Mouse (Mus musculus) embryonic facial prominence, embryonic 15.5 days (tissue): Measurements from ENCODE around the gene Rps6kc1. TPM values are rescaled to one million over a fixed set of nuclear protein-coding genes. Genes with fewer than 3 reads are reported as not detected.

ENCODE experiments used
- ATAC-seq: fragments of 200-750 bp; cut with Nextera tagmentation; 2 replicates; pipeline ENCODE4 v1.8.0; 2017; ENCODE audit warnings: low read depth, moderate TSS enrichment; ENCODE audit not compliant: insufficient number of reproducible peaks, low FRiP score, low TSS enrichment
- H3K27ac ChIP-seq: fragments of 300-500 bp; sonication (generic); replicated peaks from 2 replicates; pipeline ENCODE4 v1.5.1; 2015; ENCODE audit warnings: mild to moderate bottlenecking, inconsistent platforms
- H3K27me3 ChIP-seq: fragments of 300-500 bp; sonication (generic); 2 replicates; pipeline ENCODE4 v1.6.1; 2015; ENCODE audit warnings: inconsistent platforms
- H3K36me3 ChIP-seq: fragments of 300-500 bp; sonication (generic); 2 replicates; pipeline ENCODE4 v1.6.1; 2015; ENCODE audit warnings: mild to moderate bottlenecking, inconsistent platforms
- H3K4me1 ChIP-seq: fragments of 300-500 bp; sonication (generic); 2 replicates; pipeline ENCODE4 v1.6.1; 2015; ENCODE audit warnings: inconsistent platforms
- H3K4me2 ChIP-seq: fragments of 300-500 bp; sonication (generic); replicated peaks from 2 replicates; pipeline ENCODE4 v1.6.1; 2015; ENCODE audit warnings: mild to moderate bottlenecking, inconsistent platforms
- H3K4me3 ChIP-seq: fragments of 300-500 bp; sonication (generic); replicated peaks from 2 replicates; pipeline ENCODE4 v1.5.1; 2015; ENCODE audit warnings: mild to moderate bottlenecking, inconsistent platforms
- H3K9ac ChIP-seq: fragments of 300-500 bp; sonication (generic); 2 replicates; pipeline ENCODE4 v1.6.1; 2015; ENCODE audit warnings: inconsistent platforms
- H3K9me3 ChIP-seq: fragments of 300-500 bp; sonication (generic); replicated peaks from 2 replicates; pipeline ENCODE4 v1.6.1; 2016; ENCODE audit warnings: inconsistent platforms
- WGBS: fragments of 180-500 bp; shearing (Covaris S2); methylation state at CpG from one replicate; pipeline ENCODE4 v1.1.7; 2015; 5-methylcytosine and 5-hydroxymethylcytosine counted together
- polyA plus RNA-seq: library from polyadenylated mRNA; unstranded; fragments of >200 nt; fragmentation: Nextera tagmentation; extraction: Ambion mirVana; gene quantifications from 2 replicates; pipeline ENCODE4 v1.2.1, GENCODE M21; 2015

The Rps6kc1 gene
- polyA plus RNA-seq, 1 experiment from 2014 or later: 15.2 TPM

DNA sequence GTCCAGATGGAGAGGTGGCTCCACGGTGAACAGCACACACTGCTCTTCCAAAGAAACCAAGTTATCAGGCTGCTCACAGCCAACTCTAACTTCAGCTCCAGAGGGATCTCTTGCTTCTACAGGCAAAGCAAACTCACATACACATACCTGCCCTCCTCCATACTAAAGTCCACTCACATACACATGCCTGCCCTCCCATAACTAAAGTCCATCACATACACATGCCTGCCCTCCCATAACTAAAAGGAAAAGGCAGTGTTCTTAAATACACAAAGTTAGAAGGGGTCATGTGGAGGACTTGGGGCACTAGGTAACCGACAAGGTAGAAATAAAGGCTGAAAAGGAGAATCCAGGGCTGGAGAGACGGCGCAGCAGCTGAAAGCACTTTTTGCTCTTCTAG is 41.6 kb downstream of the Rps6kc1 start:
- no peak overlapping the region for H3K4me3 ChIP-seq
- no peaks in the 10 kb centered on the region for H3K4me1 ChIP-seq
- no peaks in the 10 kb centered on the region for H3K27me3 ChIP-seq
- 84% methylated on average over 4 of the region's 4 CpGs for WGBS
- no peaks in the 10 kb centered on the region for H3K9me3 ChIP-seq
- H3K4me2 ChIP-seq: no peak overlapping the region
- no peak for ATAC-seq
- H3K9ac ChIP-seq: no peak overlapping the region
- H3K36me3 ChIP-seq: peaks cover 27% of the 10 kb centered on the region; the same call in 1 of the 2 replicates
- no peak overlapping the region for H3K27ac ChIP-seq

DNA sequence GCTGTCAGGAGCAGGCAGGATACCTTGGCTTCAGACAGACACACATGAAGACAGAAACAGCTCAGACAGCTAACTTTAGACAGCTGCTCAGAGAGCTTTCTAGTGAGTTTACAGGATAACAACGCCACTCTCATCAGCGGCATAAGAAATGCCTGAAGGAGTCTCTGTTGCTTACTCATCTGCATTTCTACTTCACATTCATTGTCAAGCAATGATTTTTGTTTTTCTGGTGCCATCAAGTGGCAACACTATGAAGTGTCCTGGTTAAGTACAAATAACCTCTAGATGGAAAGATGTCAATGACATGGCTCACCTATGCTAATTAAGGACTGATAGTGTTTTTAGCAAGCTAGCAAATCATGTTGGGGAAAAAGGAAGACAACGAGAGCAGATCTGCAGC is 42.8 kb downstream of the Rps6kc1 start:
- H3K4me3 ChIP-seq: no peak overlapping the region
- WGBS: 61% methylated on average over 3 of the region's 3 CpGs
- no peak overlapping the region for H3K9ac ChIP-seq
- no peaks in the 10 kb centered on the region for H3K27me3 ChIP-seq
- H3K27ac ChIP-seq: no peak overlapping the region
- no peak for ATAC-seq
- H3K4me2 ChIP-seq: no peak overlapping the region
- no peaks in the 10 kb centered on the region for H3K9me3 ChIP-seq
- no peaks in the 10 kb centered on the region for H3K4me1 ChIP-seq
- H3K36me3 ChIP-seq: peaks cover 23% of the 10 kb centered on the region; the same call in 1 of the 2 replicates

DNA sequence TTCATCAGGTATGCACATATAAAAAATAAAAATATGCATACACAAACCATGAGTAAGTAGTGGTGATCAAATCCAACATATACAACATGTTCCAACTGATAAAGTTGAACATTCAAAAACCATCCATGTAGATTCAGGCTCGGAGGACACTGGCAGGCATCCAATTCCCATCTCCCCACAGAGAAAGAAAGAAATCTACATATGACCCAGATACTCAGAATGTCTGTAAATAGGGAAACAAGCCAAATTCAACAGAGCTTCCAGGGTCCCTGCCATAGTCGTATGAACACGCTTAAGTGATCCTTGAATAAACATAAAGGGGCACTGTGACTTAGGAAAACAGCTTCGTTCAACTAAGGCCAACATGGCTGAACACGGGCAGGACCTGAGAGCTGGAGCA is 49.9 kb downstream of the Rps6kc1 start:
- Histone ChIP-seq H3K4me2 (no peak overlapping the region), H3K27me3 (no peaks in the 10 kb centered on the region), H3K27ac (no peak overlapping the region), H3K4me3 (no peak overlapping the region), H3K9me3 (no peaks in the 10 kb centered on the region), H3K9ac (no peak overlapping the region), H3K4me1 (no peaks in the 10 kb centered on the region), H3K36me3 (peaks cover 4% of the 10 kb centered on the region; the same call in 1 of the 2 replicates)
- no peak for ATAC-seq
- 52% methylated on average over 5 of the region's 5 CpGs for WGBS

DNA sequence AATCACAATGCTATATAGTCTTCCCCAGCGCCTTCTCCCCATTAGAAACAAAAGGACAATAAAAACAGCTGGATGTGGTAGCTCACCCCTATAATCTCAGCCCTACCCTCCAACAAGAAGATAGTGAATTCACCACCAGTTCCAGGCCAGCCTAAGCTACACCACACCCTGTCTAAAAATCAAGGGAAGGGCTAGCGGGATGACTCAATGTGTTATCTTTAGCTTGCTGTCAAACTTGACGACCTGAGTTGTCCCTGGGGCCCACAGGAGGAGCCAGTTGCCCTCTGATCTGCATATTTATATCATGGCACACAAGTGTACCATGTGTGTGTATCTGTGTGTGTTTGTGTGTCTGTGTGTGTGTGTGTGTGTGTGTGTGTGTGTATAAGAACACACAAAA is 57.1 kb downstream of the Rps6kc1 start:
- H3K4me1 ChIP-seq: no peaks in the 10 kb centered on the region
- H3K9me3 ChIP-seq: no peaks in the 10 kb centered on the region
- H3K27me3 ChIP-seq: no peaks in the 10 kb centered on the region
- no peak for ATAC-seq
- H3K4me3 ChIP-seq: no peak overlapping the region
- H3K4me2 ChIP-seq: no peak overlapping the region
- 64% methylated on average over 3 of the region's 3 CpGs for WGBS
- H3K27ac ChIP-seq: no peak overlapping the region
- H3K9ac ChIP-seq: no peak overlapping the region
- peaks cover 4% of the 10 kb centered on the region; the same call in 1 of the 2 replicates for H3K36me3 ChIP-seq

DNA sequence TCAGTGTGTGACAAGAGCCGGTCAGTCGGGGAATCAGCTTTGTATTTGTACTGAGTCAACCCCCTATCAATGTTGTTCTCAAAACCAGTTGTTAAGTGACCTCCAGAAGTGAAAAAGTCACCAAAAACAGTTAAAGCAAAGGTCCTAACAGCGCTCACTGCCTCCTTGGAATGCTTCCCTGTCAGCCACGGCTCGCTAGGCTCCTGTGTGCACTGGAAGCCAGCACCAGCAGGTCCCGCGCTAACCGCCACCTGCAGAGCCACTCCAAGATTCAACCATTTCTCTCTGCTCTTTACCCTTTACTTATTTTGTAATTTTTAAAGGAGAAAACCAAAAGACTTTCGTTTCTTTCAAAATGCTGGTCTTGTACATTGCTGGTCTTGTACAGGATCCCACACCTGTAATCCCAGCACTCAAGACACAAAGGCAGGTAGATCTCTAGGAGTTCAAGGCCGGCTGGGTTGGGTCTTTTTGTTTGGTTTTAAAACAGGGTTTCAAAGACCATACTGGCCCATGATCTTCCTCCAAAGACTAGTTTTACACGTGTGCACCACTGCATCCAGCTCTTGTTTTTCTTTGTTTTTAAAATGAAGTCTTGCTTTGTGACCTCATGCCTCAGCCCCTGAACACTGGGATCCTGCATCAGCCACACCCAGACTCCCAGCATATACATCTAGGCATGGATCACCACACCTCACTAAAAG is 62.3 kb downstream of the Rps6kc1 start:
- H3K9me3 ChIP-seq: no peaks in the 10 kb centered on the region
- H3K27ac ChIP-seq: no peak overlapping the region
- no peak overlapping the region for H3K4me2 ChIP-seq
- H3K4me1 ChIP-seq: no peaks in the 10 kb centered on the region
- WGBS: 79% methylated on average over 11 of the region's 11 CpGs
- ATAC-seq: no peak
- H3K9ac ChIP-seq: no peak overlapping the region
- H3K27me3 ChIP-seq: no peaks in the 10 kb centered on the region
- peaks cover 3% of the 10 kb centered on the region; the same call in 1 of the 2 replicates for H3K36me3 ChIP-seq
- H3K4me3 ChIP-seq: no peak overlapping the region

DNA sequence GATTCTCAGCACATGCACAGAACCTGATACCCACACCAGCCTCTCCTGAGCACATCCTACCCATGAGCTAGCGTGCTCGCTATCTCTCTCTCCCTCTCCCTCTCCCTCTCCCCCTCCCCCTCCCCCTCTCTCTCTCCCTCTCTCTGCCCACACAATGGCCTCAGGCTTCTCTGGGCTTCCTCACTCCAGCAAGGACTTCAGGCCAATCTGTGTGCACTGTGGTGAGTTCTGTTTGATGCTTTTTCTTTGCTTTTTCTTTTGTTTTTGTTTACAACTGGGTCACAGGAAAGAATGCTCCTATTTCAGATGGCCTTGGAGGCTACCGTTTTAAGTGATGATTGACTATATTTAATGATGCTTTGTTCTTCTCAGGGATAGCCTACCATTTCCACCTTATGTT is 62.9 kb downstream of the Rps6kc1 start:
- ATAC-seq: no peak
- H3K27me3 ChIP-seq: no peaks in the 10 kb centered on the region
- WGBS: 43% methylated on average over 3 of the region's 3 CpGs
- H3K4me2 ChIP-seq: no peak overlapping the region
- peaks cover 7% of the 10 kb centered on the region; the same call in 1 of the 2 replicates for H3K36me3 ChIP-seq
- no peak overlapping the region for H3K9ac ChIP-seq
- H3K4me1 ChIP-seq: no peaks in the 10 kb centered on the region
- H3K9me3 ChIP-seq: no peaks in the 10 kb centered on the region
- H3K4me3 ChIP-seq: no peak overlapping the region
- no peak overlapping the region for H3K27ac ChIP-seq

DNA sequence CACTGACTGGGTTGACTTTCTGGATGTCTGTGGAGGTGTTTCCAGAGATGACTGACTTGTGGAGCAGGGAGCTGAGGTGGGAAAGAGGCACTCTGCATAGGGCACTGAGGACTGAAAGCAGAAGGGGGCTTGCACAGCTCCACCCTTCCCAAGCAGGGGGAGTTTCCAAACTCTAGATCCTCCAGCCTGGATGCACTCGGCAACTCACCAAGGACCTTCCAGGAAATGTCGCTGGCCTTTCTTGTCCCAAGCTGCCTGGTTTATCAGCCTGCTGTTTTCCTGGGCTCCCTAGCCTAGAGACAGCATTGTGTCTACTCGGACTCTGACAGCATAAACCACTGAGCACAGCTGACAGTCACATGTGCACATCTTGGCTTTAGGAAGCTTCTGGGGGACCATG is 64.6 kb downstream of the Rps6kc1 start:
- no peak overlapping the region for H3K9ac ChIP-seq
- no peaks in the 10 kb centered on the region for H3K4me1 ChIP-seq
- H3K9me3 ChIP-seq: no peaks in the 10 kb centered on the region
- no peak overlapping the region for H3K4me2 ChIP-seq
- peaks cover 7% of the 10 kb centered on the region for H3K36me3 ChIP-seq
- H3K4me3 ChIP-seq: no peak overlapping the region
- no peak overlapping the region for H3K27ac ChIP-seq
- H3K27me3 ChIP-seq: no peaks in the 10 kb centered on the region
- WGBS: 75% methylated on average over 3 of the region's 3 CpGs
- ATAC-seq: no peak

DNA sequence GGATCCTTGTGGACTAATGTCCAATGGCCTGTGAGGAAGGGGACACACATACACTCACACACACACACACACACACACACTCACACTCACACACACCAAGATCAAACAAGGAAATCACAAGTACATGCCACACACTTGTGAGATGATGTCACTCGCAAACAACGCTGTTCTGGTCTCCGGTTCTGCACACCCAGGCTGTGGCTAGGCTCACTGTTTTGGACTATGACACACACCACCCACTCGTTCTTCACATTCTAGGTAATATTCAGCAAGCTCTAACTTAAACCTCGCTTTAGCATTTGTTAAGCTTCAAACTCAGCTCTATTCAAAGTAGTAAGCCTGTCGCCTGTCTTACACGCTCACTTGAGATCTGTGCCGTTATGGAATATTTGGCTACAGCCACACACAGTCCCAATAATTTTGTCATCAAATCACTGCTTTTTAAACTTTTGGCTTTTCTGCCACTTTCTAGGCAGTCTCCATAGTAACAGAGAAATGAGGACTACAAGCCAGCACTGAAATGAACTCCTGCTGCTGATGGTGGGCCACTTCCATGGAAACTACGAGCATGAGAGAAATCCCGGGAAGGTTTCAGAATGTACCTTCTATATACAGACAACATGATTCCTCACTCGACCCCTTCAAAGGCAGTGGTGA is 65.4 kb downstream of the Rps6kc1 start:
- no peak overlapping the region for H3K4me3 ChIP-seq
- no peak overlapping the region for H3K27ac ChIP-seq
- H3K9me3 ChIP-seq: no peaks in the 10 kb centered on the region
- peaks cover 7% of the 10 kb centered on the region for H3K36me3 ChIP-seq
- 88% methylated on average over 11 of the region's 11 CpGs for WGBS
- ATAC-seq: no peak
- no peak overlapping the region for H3K9ac ChIP-seq
- H3K27me3 ChIP-seq: no peaks in the 10 kb centered on the region
- no peaks in the 10 kb centered on the region for H3K4me1 ChIP-seq
- no peak overlapping the region for H3K4me2 ChIP-seq

DNA sequence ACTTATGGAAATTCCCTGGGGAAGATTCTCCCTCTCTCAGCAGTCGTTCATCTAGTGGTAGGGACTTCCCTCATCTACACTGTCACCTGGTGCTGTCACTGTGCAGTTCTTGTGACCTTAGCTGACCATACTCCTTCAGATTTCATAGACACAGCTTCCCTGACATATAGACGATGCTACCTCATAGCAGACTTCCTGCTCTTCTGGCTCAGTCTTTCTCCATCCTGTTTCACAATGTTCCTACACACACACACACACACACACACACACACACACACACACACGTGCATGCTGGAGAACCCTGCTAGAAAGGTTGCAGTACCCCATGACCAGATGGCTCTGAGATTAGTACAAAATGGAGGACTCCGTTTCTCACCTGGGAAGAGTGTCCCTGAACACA is 66.2 kb downstream of the Rps6kc1 start:
- Histone ChIP-seq H3K27me3 (no peaks in the 10 kb centered on the region), H3K9ac (no peak overlapping the region), H3K4me3 (no peak overlapping the region), H3K4me1 (no peaks in the 10 kb centered on the region), H3K36me3 (peaks cover 11% of the 10 kb centered on the region), H3K9me3 (no peaks in the 10 kb centered on the region), H3K4me2 (no peak overlapping the region), H3K27ac (no peak overlapping the region)
- ATAC-seq: no peak
- 69% methylated on average over 4 of the region's 4 CpGs for WGBS

DNA sequence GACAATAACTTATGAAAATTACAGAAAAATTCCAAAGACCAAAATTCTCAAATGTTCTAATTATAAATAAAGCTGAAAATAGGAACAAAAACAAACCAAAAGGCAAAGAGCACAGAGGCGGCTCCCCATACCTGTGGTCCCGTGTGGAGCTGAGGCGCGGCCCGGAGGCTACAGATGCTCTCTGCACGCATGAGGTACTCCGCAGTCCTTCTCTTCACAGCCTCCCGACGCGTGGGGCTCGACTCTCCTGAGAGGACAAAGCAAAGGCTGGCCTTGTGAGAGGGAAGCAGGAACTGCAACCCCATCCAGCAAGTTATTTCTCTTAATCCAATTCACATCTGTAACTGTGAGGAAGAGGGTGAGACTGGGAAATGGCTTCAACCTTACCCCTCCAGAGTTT is 67.2 kb downstream of the Rps6kc1 start:
- no peak overlapping the region for H3K27ac ChIP-seq
- 80% methylated on average over 11 of the region's 11 CpGs for WGBS
- no peaks in the 10 kb centered on the region for H3K4me1 ChIP-seq
- no peaks in the 10 kb centered on the region for H3K9me3 ChIP-seq
- no peak overlapping the region for H3K9ac ChIP-seq
- no peaks in the 10 kb centered on the region for H3K27me3 ChIP-seq
- H3K36me3 ChIP-seq: peaks cover 13% of the 10 kb centered on the region
- ATAC-seq: no peak
- H3K4me2 ChIP-seq: no peak overlapping the region
- H3K4me3 ChIP-seq: no peak overlapping the region

DNA sequence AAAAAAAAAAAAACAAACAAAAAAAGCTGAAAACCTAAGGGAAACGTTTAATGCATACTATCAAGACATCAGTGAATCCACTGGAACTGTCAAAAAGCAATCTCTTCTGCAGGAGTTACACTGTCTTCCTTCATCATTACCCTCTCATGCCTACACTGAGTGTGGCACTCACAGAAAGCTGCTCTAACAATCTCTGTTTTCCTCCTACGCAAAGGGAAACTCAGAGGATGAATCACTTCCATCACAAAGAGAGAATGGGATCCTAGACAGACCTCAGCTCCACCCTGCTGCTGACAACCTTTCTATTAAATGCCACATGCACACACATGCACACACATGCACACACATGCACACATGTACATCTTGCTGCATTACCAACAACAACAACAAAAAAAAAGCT is 75.5 kb downstream of the Rps6kc1 start:
- Histone ChIP-seq H3K27me3 (no peaks in the 10 kb centered on the region), H3K4me1 (no peaks in the 10 kb centered on the region)
- no peak for ATAC-seq

More for the DNA sequence above, 75.5 kb downstream of the Rps6kc1 start:
- no peak overlapping the region for H3K4me2 ChIP-seq
- WGBS: 68% methylated on average over 2 of the region's 2 CpGs
- peaks cover 11% of the 10 kb centered on the region for H3K36me3 ChIP-seq
- no peaks in the 10 kb centered on the region for H3K9me3 ChIP-seq
- no peak overlapping the region for H3K27ac ChIP-seq
- H3K4me3 ChIP-seq: no peak overlapping the region
- no peak overlapping the region for H3K9ac ChIP-seq
